Mouse (Mus musculus) layer of hippocampus, adult 18-20 months (tissue): ENCODE data around the gene Samd15. TPM values are rescaled to one million over a fixed set of nuclear protein-coding genes. Genes with fewer than 3 reads are reported as not detected.
A peak's percentile ranks its signal among the peaks of the same experiment; 100 is the strongest.
"Not testable (repeated sequence)": the region's sequence is repeated elsewhere in the genome, so short reads cannot be mapped to it uniquely, and the experiment has no call there.

Source experiments
- DNase-seq, 2 experiments: peaks; one replicate each; pipeline ENCODE4 v3.0.0; 2022; ENCODE audit warnings: low spot score in 2 of 2
- long read RNA-seq: library from polyadenylated mRNA; stranded (forward); transcript quantifications from one replicate; pipeline ENCODE4 v2.0.0, GENCODE M21; 2021
- total RNA-seq, 2 experiments: library from RNA; stranded (reverse); gene quantifications; 2 replicates each; pipeline ENCODE4 v1.2.3; 2021

The Samd15 gene
- total RNA-seq, result 1 to 10 TPM; 3.2 to 3.4 TPM
- long read RNA-seq, result 0 reads

DNA sequence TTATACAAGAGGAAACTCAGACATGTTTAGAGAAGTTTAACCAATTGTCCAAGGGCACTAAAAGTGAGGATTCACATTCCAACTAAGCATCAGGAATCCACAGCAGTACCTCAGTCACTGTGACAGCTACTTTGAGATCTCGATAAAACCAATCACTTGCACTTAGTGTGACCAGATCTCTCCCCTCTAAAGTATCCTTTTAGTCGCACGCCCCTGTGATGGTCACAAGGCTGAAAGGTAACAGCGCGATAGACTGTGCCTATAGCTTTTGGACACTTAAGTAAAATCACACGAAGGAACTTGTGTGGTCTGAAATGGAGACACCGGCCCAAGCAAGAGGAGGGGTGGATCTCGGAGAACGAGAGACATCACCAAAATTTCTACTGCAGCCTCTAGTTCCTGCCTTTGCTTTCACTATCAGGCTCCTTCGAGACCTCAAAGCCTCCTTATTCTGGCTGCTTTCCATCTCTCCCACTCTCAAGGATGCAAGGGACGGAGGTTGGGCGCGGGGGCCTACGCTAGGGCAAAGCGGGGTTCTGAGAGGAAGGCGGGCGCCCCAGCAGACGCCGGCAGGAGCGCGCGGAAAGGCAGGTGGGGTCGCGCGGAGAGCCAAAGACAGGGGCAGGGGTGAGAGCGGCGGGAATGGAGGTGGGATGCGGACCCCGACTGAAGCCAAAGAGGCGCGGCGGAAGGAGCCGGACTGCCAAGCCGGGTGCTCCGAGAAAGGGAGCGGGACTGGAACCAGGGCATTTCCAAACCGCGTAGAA lies at the start of gene Samd15:
TSS of gene Samd15 (plus strand) at position 518 of the 767 bp plus-strand sequence.
- DNase-seq, result peak in 1 of 2 experiments; percentile 29

DNA sequence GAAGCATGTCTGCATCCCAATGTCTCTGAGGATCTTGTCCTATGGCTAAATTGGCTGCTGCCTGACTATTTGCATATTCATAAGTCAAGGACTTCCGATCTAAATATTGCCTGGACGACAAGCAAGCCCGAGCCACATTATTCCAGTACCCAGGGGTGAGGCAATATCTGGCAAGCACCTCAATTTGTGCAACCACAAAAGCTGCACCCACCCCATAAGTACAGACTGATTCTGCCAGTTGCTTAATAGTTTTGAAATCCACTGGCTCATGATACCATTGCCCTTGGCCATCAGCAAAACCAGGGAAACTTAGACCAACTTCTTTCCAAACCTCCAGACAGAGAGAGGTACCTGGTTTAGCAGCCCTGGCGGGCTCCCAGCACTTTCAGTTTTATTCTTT lies 45.1 kb upstream of the Samd15 start:
- DNase-seq, result not testable (repeated sequence)

DNA sequence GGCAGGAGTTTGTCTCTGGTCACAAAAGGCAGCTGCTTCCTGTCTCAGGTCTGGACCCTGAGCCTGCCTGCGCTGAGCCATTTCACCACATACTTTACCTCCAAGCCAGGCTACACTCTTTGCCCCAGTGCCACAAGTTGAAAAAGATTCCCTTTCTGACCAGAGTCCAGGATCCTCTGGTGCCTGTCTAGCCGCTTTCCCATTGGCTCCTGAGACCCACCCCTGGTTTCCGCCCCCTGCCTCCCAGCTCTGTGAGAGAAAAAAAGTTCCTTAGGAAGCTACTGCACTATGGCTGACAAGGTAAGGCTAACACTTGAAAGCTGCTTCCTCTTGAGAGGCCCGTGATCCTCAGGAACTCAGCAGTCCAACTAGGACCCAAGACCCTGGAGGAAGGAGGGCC lies 42.2 kb upstream of the Samd15 start:
- no peak for DNase-seq

DNA sequence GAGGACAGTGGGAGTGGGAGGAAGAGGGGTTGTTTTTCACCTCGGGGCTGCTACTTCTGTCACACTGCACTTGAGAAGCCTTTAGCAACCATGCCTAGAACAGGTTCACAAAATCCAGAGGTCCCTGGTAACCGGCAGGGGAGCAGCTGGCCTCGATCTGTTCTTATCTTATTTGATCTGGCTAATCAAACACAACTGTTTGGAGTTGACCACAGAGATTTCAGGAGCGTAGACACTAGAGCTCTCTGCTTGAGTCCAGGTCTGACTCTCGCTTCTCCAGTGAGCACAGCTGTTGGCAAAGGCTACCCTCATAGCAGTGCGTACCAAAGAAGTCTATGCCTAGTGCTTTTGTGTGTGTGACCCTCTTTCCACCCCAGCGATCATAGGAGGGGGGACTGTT lies 41.4 kb upstream of the Samd15 start:
- no peak for DNase-seq

DNA sequence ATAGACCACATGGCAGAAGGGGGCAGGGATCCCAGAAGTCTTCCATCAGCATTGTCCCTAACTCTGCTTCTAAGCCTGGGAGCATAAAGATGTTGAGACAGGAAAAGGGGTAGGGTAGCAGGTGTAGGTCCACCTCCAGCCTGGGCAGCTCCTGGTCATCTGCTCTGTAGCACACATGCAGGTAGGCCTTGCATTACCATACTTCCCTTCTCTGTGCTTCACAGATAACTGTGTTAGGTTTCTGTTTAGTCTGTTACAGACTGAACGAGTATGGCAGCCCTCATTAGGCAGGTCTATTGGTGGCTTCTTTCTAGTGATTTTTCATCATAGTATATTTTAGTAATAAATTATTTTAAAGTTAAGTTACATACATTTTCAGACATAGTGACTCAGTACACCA lies 39.2 kb upstream of the Samd15 start:
- no peak for DNase-seq

DNA sequence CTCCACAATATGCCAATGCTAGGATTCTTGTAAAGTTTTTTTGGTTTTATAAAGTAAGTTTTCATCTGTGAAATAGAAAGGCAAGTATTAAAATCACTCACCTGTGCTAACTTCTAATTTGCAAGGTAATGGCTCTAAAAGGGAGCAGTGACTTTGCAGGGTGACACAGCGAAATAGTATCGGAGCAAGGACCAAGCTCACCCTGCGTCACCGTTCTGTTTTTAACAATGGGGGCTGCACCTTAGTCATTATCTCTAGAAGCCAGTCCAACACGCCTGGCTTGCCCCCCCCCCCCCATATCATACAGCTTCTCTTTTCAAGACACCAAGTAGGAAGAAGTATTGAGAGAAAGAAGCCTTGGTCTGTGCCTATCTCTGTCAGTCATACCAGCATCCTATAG lies 38.7 kb upstream of the Samd15 start:
- no peak for DNase-seq

DNA sequence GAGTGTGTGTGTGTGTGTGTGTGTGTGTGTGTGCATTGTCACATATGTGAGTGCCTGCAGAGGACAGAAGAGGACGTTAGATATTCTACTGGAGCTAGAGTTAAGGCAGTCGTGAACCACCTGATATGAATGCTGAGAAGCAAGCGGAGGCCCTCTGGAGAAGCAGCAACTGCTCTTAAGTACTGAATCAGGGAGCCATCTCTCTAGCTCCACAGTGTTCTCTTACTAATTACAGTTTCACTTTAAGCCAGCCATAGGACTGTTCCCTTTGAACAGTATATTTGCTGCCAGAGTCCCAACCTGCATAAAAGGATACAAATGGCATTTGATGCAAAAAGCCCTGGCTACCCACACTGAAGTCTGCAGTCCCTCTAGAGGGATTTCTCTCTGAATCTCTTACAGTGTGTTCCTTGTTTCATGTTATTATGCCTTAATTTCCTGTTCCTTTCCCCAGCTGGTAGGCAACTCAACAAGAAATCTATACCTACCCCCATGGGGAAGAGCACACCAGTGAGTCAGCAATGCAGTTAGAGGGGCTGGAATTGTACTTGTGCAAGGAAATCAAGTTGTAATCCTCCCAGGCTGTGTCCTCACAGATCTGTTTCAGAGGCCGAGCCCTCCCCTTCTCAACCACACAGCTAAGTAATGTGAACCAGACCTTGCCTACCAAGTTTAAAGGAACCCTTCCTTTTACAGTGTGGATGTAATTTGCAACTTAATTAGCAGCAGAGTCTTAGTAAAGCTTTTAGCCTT lies 24.2 kb upstream of the Samd15 start:
- peak in 1 of 2 experiments; percentile 19 for DNase-seq

DNA sequence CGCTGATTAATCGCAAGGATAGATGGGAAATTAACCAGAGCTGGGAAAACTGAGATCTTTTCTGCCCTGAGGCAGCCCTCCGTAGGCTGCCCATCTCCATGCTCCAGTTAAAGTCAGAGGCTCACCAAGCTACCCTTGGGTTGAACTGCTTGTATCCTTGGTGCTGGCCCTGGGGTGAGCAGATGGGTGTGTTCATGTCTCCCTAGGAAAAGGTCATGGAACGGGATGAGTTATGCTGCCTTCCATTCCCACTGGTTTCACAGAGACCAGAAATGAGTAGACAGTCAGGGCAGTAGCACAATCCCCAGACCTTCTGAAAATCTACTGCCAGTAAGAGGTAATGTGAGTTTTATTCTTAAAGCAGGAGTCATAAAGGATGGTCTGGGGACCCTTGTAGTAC lies 21.9 kb upstream of the Samd15 start:
- no peak for DNase-seq

DNA sequence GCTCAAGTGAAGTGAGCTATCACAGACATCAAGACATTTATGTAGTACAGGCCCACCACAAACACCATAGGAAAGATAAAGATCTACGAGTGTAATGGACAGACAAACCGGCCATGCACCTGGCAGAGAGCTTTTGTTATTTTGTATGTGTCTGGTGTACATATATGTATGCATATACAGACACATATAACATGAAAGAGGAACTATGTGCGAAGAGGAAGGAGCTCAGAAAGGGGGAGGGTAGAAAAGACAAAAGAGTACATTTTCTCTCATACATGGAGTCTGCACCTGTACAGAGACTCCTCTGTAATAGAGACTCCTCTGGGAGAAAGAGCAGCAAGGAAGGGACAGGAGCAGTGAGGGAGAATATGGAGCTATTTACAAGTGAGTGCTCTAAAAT lies 6.5 kb upstream of the Samd15 start:
- no peak for DNase-seq

DNA sequence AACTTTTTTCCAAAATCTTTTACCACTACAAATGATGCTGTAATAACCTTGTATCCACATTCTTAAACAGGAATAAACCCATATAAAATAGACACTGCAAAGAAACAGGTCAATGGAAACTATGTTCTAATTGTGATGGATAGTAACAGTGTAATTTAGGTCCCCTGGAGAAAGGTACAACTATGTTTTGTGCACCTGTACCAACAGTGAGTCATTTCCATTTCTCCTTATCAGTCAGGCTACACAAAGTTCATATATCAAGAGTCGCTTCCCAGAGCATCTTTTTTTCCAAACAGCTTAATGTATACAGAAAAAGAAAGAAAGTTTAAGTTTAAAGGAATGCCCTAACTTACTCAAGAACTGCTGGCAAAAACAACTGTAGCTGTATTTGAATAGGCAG lies 4.5 kb upstream of the Samd15 start:
- no peak for DNase-seq

DNA sequence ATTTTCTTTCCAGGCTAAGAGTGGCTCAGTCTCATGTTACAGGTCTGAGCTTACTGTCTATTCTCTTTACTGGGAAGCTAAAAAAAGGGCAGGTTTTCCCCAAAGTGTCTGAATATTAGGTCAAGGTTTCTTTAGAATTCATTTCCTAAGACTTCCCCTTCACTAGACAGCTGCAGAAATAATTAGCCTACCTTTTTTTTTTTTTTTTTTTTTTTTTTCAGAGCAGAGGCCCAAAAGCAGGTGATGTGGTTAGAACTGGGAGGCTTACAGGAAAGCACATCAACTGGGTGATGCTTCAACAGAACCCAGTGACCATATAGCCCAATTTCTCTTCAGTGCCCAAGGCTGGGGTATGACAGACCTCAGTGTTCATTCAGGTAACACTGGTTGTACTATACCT lies 3.2 kb upstream of the Samd15 start:
- no peak for DNase-seq

DNA sequence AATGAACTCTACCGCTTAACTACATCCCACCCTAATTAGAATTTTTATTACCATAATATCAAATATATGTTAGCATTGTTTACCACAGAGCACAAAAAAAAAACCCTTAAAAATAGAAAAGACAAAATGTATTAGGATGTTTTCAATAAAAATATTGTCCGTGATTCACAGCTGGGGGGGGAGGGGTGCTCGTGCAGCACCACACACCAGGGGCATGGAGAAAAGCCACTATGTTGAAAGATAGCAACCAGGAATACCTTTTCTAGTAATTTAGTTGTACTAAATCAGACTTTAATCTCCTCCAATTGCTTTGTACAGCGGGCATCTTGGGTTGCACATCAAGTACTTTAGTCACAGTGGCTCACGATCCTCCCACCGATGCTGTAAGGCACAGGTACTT lies 731 bp upstream of the Samd15 start:
- no peak for DNase-seq

DNA sequence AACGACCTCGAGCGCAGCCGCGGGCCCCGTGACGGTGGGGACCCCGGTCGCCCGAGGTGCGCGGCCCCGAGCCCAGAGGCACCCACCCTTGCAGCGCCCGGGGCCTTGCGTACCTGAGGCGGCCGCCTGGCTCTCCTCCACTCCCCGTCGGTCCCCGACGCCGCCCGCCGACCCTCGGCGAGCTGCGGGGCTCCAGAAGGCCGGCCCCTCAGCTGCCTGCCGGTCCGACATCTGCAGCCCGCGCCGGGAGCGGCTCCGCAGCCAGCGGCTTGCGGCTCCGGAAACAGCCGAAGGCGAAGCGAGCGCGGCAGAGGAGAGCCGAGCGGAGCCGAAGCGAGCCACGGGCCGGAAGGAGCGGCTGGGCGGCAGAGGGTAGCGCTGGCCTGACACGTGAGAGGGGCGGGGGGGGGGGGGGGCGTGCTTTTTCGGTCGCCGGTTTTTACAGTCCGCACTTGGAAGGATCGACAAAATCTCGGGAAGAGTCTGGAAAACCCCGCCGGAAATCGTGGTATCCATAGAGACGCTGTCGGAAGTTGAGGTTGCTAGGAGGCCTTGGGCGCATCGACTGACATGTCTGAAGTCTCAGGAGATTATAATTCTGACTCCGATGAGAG lies 557 bp downstream of the Samd15 start, which contains the start of gene Tmed8:
TSS of gene Tmed8 (minus strand) at position 482 of the 614 bp plus-strand sequence.
- peak; percentile 68 to 86 for DNase-seq

DNA sequence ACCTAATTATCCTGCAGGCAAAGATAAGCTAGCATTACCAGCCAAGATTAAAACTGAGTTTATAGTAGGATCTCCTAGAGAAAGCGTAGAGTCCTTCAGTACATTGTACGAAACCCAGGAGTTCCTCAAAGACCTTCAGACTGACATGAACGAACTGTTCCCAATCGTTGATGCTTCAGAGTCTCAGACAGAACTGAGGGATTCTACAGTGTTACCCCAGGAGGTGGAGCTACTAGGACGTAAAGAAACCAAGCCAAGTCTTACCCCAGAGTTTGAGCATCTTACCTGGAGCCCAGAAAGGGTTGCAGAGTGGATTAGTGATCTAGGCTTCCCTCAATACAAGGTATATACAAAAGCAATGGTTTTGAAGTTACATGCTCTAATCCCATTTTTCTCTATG lies 2.2 kb downstream of the Samd15 start:
- DNase-seq, result no peak

DNA sequence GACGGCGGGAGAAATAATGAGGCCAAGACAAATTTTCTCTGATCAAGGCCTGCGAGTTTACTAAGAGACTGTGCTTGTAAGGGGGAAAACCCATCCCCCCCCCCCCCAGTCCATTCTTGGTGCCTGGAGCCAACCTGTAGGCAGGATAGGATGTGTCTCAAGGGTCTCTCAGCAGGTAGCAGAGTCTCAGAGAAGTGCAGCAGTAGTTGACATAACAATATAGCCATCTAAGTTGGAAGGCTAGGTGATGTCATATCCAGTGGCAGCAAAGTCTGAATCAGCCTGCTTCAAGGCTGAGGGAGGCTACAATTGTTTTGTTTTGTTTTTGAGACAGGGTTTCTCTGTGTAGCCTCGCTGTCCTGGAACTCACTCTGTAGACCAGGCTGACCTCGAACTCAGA lies 6.3 kb downstream of the Samd15 start:
- DNase-seq, result not testable (repeated sequence)

DNA sequence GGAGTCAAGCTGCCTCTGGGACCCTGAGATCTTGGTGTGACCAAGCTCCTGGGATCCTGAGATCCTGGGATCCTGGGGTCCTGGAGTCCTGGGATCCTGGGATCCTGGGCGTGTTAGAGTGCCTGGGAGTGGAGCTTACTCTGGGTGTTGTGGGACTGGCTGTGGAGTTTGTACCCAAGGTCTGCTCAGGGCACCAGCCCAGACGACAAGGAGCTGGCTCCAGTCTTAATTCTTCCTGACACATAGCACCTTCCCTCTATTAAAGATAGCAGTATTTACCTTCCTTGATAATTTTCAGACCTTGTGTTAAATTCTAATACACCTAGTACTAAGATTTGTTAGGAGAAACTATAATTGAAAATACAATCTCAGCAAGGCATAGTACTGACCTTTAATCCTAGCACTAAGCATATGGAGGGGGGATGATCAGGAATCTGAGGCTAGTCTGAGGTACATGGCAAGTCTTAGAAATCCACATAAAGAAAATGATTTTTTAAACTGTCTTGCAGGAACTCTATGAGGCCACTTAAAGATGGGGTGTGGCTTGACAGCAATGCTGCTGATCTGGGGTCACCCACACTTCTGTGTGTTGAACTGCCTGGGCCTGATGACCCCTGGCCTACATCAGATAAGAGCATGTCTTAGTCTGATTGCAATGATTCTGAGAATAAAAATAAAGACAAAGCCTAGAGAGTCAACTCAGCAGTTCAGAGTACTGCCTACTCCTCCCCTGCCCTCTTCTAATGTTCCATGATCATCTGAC lies 13.5 kb downstream of the Samd15 start:
- no peak for DNase-seq

DNA sequence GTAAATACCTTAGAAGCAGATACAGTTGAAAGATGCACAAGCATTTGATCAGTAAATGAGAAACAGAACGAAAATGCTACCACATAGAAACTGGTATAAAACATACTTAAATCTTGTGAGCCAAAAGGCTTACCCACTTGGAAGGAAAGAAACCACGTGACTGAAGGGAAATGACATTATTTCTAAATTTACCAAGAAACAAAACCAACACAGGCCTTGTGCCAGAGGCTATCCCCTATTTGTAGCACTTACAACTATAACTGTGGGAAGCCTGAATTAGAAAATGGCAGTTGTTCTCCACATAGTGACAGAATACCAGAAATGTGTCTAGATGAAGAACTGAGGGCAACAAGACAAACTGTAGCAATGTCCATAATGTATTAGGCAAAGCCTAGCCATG lies 16.5 kb downstream of the Samd15 start:
- no peak for DNase-seq

DNA sequence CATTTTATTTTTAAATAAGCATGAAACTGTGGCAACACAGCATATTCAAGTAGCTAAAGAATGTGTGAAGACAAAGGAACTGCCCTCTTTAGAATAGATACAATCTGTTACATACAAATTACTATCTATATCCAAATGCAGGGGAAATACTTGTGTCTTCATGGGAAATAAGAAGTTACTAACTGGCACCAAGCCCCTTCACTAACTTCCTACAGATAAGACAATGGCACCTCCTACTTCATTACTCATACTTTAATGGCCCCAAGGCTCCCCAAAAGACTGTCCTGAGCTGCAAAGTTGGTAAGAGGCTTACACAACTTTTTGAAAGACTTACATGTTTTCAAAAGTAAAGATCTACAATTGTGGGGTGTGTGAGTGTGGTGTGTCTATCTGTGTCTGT lies 18.1 kb downstream of the Samd15 start:
- DNase-seq, result no peak

DNA sequence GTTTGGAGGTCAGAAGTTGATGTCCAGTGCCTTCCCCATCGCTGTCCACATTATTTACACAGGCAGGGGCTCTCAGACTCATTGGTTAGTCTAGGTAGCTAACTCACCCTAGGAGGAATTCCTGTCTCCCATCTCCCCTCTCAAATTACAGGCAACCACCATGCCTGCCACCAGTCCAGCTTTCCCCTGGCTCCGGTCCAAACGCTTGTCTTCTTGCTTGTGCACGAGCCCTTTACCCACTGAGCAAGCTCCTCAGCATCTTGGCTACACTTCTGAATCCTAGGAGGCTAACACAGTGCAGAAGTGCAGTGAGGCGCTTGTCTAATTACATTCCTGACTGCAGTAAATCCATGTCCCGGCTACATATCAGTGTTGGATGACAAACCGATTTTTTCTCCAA lies 19.8 kb downstream of the Samd15 start:
- no peak for DNase-seq

DNA sequence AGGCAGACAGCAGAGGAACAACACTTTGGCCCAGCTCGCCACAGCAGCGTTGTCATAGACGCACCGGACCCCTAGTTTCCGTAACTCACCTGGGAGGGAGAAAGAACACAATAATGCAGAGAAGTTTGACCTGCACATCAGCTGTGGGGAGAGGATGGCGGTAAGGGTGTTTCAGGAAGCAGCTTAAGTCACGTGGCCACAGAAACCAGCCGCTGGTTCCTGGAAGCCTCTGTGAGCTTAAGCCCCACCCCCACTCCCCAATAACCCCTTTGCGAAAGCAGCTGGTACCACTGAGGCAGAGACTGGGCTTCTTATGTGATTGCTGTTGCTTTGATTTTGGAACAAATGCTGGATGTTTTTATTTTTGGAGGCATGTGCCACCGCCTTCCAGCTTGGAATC lies 25.4 kb downstream of the Samd15 start:
- no peak for DNase-seq

DNA sequence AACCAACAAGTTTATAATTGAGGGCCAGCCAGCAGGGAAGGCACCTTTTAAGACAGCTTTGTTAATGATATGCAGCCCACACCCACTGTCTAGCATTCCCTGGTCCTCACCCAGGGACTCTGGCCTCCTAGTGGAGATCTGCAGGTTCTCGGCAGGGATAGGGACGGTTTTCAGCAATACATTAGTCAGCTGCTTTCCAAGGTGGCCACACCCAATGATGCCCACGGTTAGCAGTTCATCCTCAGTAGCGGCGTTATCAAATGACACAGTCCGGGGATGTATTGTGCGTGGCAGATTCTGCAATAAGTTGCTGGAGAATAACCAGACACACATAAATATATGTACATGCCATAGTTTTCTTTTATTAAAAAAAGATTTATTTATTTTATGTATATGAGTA lies 27.3 kb downstream of the Samd15 start:
- no peak for DNase-seq
